Mouse (Mus musculus) splenic B cell, adult 2 months (primary cell): Measurements from ENCODE around the gene Nelfe.

Experiments used
- DNase-seq: peaks from one replicate; pipeline ENCODE4 v3.0.0-alpha.2; 2011; ENCODE audit warnings: low read depth, low spot score
- H3K27me3 ChIP-seq: 2 replicates; pipeline ENCODE4 v1.6.1; 2012; ENCODE audit warnings: mild to moderate bottlenecking, low read length, moderate library complexity, mixed read lengths; ENCODE audit not compliant: control insufficient read depth, poor library complexity, insufficient read depth, severe bottlenecking
- H3K36me3 ChIP-seq: 2 replicates; pipeline ENCODE4 v1.6.1; 2012; ENCODE audit warnings: mild to moderate bottlenecking, low read length, moderate library complexity, mixed read lengths; ENCODE audit not compliant: control insufficient read depth, poor library complexity, insufficient read depth, severe bottlenecking

Gene Nelfe

DNA sequence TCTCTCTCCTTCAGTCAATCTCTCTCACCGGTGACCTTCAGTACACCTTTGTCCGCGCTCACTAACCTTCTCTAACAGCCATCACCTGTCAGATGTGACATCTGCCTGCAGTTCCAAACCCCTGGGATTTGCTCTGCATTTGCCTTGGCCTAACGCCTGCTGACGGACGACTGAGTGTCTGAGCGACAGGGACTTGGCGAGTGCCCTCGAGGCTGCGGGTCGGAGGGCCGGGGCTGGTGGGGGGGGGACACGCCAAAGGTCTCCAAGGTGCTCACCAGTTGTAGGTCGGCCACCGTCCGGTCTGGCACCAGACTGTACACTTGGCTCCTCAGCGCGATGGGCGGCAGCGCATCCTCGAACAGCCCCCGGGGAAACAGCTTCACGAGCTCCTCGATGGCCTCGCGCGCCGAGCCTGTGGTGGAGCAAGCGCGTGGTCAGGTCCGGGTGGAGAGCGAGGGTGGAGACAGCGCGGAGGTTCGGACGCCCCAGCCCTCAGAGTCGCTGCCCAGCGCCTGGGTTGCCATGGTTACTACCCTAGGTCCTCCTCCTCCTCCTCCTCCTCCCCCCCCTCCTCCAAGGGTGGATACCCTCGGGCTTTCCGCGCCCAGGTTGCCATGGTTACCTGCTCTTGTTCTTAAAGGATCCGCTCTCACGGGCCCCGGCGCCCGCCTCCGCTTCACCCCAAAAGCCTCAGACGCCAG lies 13.9 kb upstream of the Nelfe start:
- no peak for DNase-seq
- Histone ChIP-seq H3K27me3 (no peaks in the 10 kb centered on the region), H3K36me3 (peaks cover 8% of the 10 kb centered on the region)

DNA sequence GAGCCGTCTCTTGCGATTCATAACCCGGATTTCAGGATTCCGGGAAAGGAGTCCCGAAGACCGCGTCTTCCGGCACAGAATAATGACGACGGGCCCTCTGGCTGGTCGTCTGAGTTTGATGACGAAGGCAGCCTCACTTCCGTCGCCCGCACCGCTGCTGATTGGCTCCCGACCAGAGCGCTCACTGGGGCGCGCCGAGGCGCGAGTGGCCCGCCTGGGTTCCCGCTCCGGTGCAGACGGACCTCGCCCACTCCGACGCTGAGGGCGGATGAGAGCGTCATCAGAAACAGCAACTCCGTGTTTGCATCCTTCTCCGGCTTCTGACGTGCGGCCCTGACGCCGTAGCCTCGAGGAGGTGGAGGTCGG lies 13.4 kb upstream of the Nelfe start, which contains the start of the genes Stk19 and Dxo:
TSS of gene Stk19 (minus strand) at position 90 of the 366 bp plus-strand sequence.
TSS of gene Dxo (plus strand) at position 164 of the 366 bp plus-strand sequence.
- no peaks in the 10 kb centered on the region for H3K27me3 ChIP-seq
- peak; percentile 97 for DNase-seq
- H3K36me3 ChIP-seq, result peaks cover 4% of the 10 kb centered on the region

DNA sequence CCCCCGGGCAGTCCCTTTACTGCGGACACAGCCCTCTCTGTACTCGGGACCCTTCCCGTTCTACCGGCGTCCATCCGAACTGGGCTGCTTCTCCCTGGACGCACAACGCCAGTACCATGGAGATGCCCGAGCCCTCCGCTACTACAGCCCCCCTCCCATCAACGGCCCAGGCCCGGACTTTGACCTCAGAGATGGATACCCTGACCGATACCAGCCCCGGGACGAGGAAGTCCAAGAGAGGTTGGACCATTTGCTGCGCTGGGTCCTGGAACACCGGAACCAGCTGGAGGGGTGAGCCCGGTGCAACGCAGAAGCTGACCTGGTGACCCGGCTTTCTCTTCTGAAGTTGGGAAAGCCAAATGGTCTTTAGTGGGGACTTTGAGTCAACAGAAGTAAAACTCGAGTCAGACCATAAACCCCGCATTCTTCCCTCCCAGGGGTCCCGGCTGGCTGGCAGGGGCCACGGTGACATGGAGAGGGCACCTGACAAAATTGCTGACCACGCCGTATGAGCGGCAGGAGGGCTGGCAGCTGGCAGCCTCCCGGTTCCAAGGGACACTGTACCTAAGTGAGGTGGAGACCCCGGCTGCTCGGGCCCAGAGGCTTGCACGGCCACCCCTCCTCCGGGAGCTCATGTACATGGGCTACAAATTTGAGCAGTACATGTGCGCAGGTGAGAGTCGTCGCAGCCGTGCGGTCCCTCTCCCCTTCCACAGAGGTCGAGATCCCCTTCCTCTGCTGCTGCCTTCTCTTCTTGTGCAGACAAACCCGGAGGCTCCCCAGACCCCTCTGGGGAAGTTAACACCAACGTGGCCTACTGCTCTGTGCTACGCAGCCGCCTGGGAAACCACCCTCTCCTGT lies 12.5 kb upstream of the Nelfe start:
- DNase-seq, result no peak
- Histone ChIP-seq H3K36me3 (no peaks in the 10 kb centered on the region), H3K27me3 (no peaks in the 10 kb centered on the region)

DNA sequence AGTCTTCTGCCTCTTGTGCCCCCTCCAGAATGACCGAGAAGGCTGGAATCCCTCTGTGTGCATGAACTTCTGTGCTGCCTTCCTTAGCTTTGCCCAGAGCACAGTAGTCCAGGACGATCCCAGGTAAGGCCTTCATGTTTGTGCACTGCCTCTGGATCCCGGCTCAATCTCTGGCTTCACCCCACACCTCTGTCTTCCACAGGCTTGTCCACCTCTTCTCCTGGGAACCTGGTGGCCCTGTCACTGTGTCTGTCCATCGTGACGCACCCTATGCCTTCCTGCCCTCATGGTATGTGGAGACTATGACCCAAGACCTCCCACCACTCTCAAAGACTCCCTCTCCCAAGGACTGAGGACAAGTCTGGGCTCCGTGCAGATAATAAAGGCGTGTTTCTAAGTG lies 11.4 kb upstream of the Nelfe start:
- no peaks in the 10 kb centered on the region for H3K36me3 ChIP-seq
- no peak for DNase-seq
- no peaks in the 10 kb centered on the region for H3K27me3 ChIP-seq

DNA sequence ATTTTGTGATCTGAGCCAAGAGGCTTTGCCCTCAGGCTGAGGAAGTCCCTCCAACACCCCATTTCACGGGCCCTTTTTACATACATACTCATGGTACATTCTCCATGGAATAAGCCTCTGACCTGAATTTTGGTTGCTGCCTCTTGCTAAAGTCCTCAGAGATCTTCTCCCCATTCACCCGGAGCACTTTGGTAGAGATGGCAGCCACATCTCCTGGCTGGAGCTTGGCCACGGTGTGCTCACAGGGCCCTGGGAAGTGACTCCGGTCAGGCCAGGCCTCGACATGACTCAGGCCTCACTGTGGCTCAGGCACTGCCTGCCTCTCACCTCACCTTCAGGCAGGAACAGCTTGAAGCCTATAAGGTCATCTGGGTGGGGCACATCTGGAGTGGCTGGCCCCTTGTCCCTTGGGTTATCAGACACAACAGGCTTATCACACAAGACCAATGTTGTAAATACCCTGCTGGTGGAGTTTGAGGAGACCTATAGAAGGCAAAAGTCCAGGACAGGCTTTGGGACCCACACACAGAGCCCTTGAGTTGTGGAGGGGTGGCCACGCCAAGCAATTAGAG lies 9.4 kb upstream of the Nelfe start:
- Histone ChIP-seq H3K27me3 (no peaks in the 10 kb centered on the region), H3K36me3 (no peaks in the 10 kb centered on the region; the same call in 1 of the 2 replicates)
- DNase-seq, result no peak

DNA sequence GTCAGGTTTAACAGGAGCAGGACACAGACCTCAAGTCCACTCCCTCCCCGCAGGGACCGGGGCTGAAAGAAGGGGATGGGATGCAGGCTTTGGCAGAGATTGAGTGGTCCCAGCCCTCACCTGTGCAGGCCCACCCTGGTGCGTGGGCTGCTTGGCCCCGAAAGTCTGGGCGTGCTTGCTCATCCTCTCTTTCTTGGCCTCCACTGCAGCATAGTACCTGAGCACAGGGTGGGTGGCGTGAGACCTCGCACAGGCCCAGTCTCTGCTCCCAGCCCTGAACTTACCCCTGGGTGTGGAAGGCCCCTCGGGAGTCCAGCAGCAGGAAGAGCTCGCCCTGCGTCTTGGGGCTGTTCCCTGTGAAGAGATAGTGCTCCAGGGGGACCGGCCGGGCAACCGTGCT lies 5.3 kb upstream of the Nelfe start:
- no peak for DNase-seq
- H3K36me3 ChIP-seq, result peaks cover 4% of the 10 kb centered on the region; the same call in 1 of the 2 replicates
- no peaks in the 10 kb centered on the region for H3K27me3 ChIP-seq

DNA sequence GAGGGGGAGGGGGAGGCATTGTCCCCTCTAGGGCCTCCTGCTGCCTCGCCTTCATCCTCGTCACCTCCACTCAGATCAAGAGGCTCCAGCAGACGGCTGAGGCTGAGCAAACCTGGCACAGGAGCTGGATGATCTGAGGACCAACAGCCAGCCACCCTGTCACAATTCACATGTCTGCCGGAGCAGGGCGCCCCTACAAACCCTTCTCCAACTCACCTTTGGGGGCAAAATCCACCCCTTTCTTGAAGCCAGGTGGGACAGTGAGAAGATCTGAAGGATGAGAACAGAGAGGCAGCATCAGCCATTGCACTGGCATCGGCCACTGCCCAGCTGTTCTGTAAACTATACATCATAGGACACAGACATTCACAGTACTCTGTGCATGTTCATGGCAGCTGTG lies 3.0 kb upstream of the Nelfe start:
- Histone ChIP-seq H3K36me3 (peaks cover 4% of the 10 kb centered on the region; the same call in 1 of the 2 replicates), H3K27me3 (no peaks in the 10 kb centered on the region)
- DNase-seq, result no peak

DNA sequence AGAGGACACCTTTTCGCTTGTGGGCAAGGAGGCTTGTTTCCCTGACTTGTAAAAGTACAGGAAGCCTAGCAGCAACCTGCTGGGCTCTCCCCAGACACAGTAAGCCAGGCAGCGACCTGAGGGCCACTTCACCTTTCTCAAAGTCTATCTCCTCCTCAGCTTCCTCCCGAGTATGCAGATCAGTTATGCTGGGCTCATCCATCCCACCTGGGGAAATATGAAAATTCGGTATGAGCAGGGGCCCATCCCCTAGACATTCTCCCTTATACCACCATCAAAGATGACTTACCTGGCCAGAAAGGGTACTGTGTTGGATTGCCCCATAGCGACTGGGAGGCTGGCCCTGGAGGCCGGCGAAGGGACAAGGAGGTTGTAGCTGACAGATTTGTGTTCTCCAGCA lies 2.6 kb upstream of the Nelfe start:
- no peaks in the 10 kb centered on the region for H3K27me3 ChIP-seq
- no peak for DNase-seq
- peaks cover 4% of the 10 kb centered on the region; the same call in 1 of the 2 replicates for H3K36me3 ChIP-seq

DNA sequence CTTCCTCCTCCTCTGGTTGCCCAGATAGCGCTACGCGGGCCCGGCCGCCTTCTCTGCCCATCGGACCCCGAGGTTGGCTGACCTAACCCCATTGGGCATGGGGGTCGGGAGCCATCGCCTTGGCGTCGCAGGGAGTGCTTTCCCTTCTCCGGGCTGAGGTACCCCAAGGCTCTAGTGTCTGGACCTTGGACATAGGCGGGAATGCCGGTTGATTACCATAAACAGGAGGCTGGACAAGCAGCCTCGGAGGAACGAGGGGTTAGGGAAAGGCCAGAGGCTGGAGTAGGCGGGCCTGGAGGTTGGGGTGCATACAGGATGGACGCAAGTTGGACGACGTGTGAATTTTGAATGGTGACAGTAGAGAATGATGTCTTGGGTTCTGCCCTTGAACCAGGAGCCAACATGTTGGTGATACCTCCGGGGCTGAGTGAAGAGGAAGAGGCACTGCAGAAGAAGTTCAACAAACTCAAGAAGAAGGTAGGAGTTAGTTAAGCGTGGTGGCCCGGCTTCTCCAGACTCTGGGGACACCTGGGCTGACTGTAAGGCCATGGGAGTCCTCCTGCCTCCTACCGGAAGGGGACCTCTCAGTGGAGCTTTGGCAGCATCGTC lies 430 bp downstream of the Nelfe start:
- H3K36me3 ChIP-seq, result peaks cover 4% of the 10 kb centered on the region
- no peak for DNase-seq
- no peaks in the 10 kb centered on the region for H3K27me3 ChIP-seq

DNA sequence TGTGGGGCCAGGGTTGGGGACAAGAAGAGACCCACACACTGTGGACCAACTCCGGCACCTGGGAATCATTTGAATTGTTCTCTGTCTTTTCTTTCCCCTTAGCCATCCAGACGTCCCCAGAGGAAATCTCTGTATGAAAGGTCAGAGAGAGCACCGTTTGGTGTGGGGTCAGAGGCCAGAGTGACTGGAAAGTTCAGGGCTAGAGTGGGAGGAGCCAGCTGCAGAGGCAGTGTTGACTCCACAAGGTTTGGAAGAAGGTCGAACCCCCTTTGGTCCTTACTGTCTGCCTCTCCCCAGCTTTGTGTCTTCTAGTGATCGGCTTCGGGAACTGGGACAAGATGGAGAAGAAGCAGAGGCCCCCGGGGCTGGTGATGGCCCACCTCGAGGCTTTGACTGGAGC lies 3.3 kb downstream of the Nelfe start:
- Histone ChIP-seq H3K36me3 (no peaks in the 10 kb centered on the region; the same call in 1 of the 2 replicates), H3K27me3 (no peaks in the 10 kb centered on the region)
- DNase-seq, result no peak

DNA sequence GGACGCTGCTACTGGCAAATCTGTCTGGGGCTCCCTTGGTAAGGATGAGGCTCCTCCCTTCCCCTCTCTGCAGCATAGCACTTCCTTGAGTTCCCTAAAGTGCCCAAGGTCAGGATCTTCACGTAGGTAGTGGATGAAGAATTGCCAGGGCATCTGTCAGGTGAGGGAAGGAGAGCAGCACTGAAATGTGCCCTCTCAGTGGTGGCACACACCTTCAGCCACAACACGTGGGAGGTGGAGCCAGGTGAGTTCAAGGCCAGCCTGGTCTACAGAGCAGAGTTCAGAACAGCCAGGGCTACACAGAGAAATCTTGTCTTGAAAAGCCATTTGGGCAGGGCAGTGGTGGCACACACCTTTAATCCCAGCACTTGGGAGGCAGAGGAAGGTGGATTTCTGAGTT lies 4.6 kb downstream of the Nelfe start:
- H3K27me3 ChIP-seq, result no peaks in the 10 kb centered on the region
- no peak for DNase-seq
- H3K36me3 ChIP-seq, result no peaks in the 10 kb centered on the region; the same call in 1 of the 2 replicates

DNA sequence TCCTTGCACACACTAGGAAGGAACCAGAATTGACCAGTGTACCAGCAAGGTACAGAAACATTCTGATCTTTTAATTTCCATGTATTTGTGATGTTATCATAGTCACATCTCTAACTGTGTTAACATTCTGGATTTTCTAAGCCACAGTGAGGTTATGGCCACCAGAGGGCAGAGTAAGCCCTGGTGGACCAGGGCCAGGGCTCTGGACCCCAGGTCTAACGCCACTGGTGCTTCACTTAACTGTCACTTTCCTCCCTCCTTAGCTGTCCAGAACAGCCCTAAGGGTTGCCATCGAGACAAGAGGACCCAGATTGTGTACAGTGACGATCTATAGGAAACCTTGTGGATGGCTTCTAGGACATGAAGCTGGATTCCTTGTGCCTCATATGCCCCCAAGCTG lies 5.6 kb downstream of the Nelfe start:
- Histone ChIP-seq H3K36me3 (no peaks in the 10 kb centered on the region; the same call in 1 of the 2 replicates), H3K27me3 (no peaks in the 10 kb centered on the region)
- peak; percentile 76 for DNase-seq

DNA sequence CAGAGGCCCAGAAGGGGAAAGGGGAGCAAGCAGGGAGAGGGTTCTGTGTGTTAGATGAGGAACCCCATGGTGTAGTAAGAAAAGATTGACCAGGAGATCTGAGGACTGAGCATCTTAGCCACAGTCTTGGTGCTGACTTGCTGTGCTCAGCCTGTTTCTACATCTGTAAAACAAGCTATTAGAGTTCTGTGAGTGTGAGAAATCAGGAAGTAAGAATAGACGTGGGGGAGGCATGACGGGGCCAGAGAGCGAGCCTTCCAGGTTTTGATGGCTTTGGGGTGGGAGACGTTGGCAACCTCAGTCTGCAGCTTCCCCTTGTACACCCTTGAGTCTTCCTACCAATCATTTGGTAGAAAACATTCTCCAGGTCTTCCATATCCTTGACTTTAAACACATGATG lies 8.5 kb downstream of the Nelfe start:
- no peak for DNase-seq
- H3K27me3 ChIP-seq, result no peaks in the 10 kb centered on the region
- no peaks in the 10 kb centered on the region for H3K36me3 ChIP-seq

DNA sequence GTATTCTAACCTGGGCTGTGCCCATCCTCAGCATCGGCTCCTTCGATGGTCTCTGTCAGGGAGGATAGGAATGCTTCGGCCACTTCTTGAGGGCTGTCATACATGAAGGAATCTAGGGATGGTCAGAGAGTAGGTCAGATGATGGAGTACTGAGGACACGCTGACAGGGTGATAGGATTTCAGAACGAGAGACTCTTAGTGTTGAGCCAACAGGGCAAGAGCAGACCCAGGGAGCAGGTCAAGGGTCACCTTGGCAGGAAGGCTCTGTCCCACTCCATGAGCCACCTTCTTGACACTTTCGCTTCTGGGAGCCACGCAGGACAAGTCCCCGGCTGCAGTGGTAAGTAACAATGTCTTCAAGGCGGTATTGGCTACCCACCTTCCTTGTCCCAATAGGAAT lies 10.3 kb downstream of the Nelfe start:
- no peaks in the 10 kb centered on the region for H3K27me3 ChIP-seq
- no peak for DNase-seq

More for the DNA sequence above, 10.3 kb downstream of the Nelfe start:
- no peaks in the 10 kb centered on the region for H3K36me3 ChIP-seq
